Mouse (Mus musculus): Measurements from ENCODE around the gene Gm42669. TPM values are rescaled to one million over a fixed set of nuclear protein-coding genes. Genes with fewer than 3 reads are reported as not detected.

Gm42669 gene
- total and polyA plus RNA-seq, 3 experiments, result 0.04 to 0.21 TPM; not detected in 1

DNA sequence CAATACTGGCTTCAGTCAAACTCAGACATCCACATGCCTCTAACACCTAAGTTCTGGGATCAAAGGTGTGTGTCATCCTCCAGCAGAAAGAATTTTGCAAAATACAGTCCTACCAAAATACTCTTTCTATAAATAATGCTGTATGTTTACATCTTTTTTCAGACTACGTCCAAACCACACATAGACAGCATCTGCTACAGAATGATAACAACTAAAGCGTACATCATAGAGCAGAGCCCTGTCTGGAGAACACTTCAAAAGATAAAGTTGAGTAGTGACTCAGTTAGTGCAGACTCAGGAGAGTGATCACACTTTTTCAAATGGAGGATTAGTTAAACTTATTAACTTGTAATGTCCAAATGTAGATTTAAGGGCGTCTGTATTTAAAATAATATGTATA is 40.5 kb downstream of the Gm42669 start:
- TF ChIP-seq NELFE (IDR thresholded peaks at IDR 0.05; ENCODE audit: low read depth, low read length), result no peak
- TF ChIP-seq TAL1 (IDR thresholded peaks at IDR 0.05; ENCODE audit: low read length), result peak; percentile 78
- no peak for TF ChIP-seq CHD2 (IDR thresholded peaks at IDR 0.05; ENCODE audit: low read length)
- no peak for TF ChIP-seq POLR2AphosphoS5 (IDR thresholded peaks at IDR 0.05; ENCODE audit: borderline replicate concordance, low read depth, low read length)
- TF ChIP-seq EP300 (IDR thresholded peaks at IDR 0.05; ENCODE audit: low read depth in 1 of 2, low read length in 2 of 2), result peak; percentile 65 to 74; a peak in 3 of 4 replicates
- no peak for TF ChIP-seq POLR2A (IDR thresholded peaks at IDR 0.05; ENCODE audit: control insufficient read depth in 1 of 2, insufficient read depth in 1 of 2, low read depth in 1 of 2, low read length in 2 of 2, poor library complexity in 1 of 2)
- TF ChIP-seq USF2 (IDR thresholded peaks at IDR 0.05; ENCODE audit: borderline replicate concordance in 1 of 2, insufficient read depth in 1 of 2, low read depth in 1 of 2, low read length in 2 of 2), result no peak
- TF ChIP-seq ZKSCAN1 (IDR thresholded peaks at IDR 0.05; ENCODE audit: low read depth, low read length), result no peak
- no peak for TF ChIP-seq MXI1 (IDR thresholded peaks at IDR 0.05; ENCODE audit: low read depth, low read length)
- TF ChIP-seq SIN3A (IDR thresholded peaks at IDR 0.05; ENCODE audit: low read length), result no peak; the same call in 1 of the 2 replicates
- no peak for TF ChIP-seq ZC3H11A (IDR thresholded peaks at IDR 0.05; ENCODE audit: low read depth, low read length)
- TF ChIP-seq TCF12 (IDR thresholded peaks at IDR 0.05; ENCODE audit: low read depth, low read length), result peak; percentile 87
- peak; percentile 75; the same call in 1 of the 2 replicates for TF ChIP-seq MEF2A (IDR thresholded peaks at IDR 0.05; ENCODE audit: extremely low read depth, insufficient replicate concordance, low read depth, low read length, poor library complexity, severe bottlenecking)
- peak; percentile 70 for TF ChIP-seq GATA1 (IDR thresholded peaks at IDR 0.05; ENCODE audit: low read depth, low read length)
- TF ChIP-seq ETS1 (IDR thresholded peaks at IDR 0.05; ENCODE audit: low read depth, low read length), result peak; percentile 77
- TF ChIP-seq MAZ (IDR thresholded peaks at IDR 0.05; ENCODE audit: low read depth, low read length), result no peak
- TF ChIP-seq MYC (IDR thresholded peaks at IDR 0.05; ENCODE audit: low read depth, low read length), result no peak
- no peak overlapping the region for H3K9ac ChIP-seq (ENCODE audit: control insufficient read depth, low read depth, low read length, poor library complexity, severe bottlenecking)
- DNase-seq (ENCODE audit: low read depth, low spot score), result peak; percentile 54
- H3K27ac ChIP-seq (ENCODE audit: control insufficient read depth, low read depth, low read length), result no peak overlapping the region
- H3K4me3 ChIP-seq (ENCODE audit: control insufficient read depth in 1 of 2, insufficient read depth in 1 of 2, low read depth in 2 of 2, low read length in 2 of 2), result no peak overlapping the region
- peaks cover 0 to 8% of the 10 kb centered on the region in 2 experiments; a peak in 3 of 4 replicates for H3K36me3 ChIP-seq (ENCODE audit: control insufficient read depth in 1 of 2, insufficient read depth in 2 of 2, low read length in 2 of 2)
- H3K27me3 ChIP-seq (ENCODE audit: control insufficient read depth in 1 of 2, insufficient read depth in 2 of 2, low read length in 2 of 2), result no peaks in the 10 kb centered on the region
- H3K9me3 ChIP-seq (replicated peaks; ENCODE audit: insufficient read depth, low read length), result no peaks in the 10 kb centered on the region
- no peaks in the 10 kb centered on the region for H3K79me2 ChIP-seq (ENCODE audit: control insufficient read depth, insufficient read depth, low read length, poor library complexity)
- peaks cover 6 to 9% of the 10 kb centered on the region in 2 experiments; a peak in 2 of 4 replicates for H3K4me1 ChIP-seq (ENCODE audit: control insufficient read depth in 1 of 2, insufficient read depth in 2 of 2, low read length in 2 of 2)

DNA sequence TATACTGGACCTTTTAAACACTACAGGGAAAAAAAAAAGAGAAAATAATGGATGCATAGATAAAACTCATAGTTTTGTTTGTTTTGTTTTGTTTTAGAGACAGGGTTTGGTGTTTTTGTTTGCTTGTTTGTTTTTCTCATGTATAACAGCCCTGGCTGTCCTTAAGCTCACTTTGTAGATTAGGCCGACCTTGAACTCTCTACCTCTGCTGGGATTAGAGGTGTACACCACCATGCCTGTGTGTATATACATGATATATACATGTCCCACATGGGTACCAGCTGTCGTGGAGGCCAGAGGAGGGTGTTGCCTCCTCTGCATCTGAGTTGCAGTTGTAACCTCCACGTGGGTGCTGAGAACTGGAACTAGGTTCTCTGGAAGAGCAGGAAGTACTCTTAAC is 41.0 kb downstream of the Gm42669 start:
- no peaks in the 10 kb centered on the region for H3K79me2 ChIP-seq (ENCODE audit: control insufficient read depth, insufficient read depth, low read length, poor library complexity)
- TF ChIP-seq SIN3A (IDR thresholded peaks at IDR 0.05; ENCODE audit: low read length) (peak; percentile 3; the same call in 1 of the 2 replicates), USF2 (IDR thresholded peaks at IDR 0.05; ENCODE audit: borderline replicate concordance in 1 of 2, insufficient read depth in 1 of 2, low read depth in 1 of 2, low read length in 2 of 2) (no peak)
- no peaks in the 10 kb centered on the region for H3K9me3 ChIP-seq (replicated peaks; ENCODE audit: insufficient read depth, low read length)
- no peak overlapping the region for H3K27ac ChIP-seq (ENCODE audit: control insufficient read depth, low read depth, low read length)
- peaks cover 6 to 9% of the 10 kb centered on the region in 2 experiments; a peak in 2 of 4 replicates for H3K4me1 ChIP-seq (ENCODE audit: control insufficient read depth in 1 of 2, insufficient read depth in 2 of 2, low read length in 2 of 2)
- peak; percentile 18 for DNase-seq (ENCODE audit: low read depth, low spot score)
- H3K36me3 ChIP-seq (ENCODE audit: control insufficient read depth in 1 of 2, insufficient read depth in 2 of 2, low read length in 2 of 2), result peaks cover 0 to 8% of the 10 kb centered on the region in 2 experiments; a peak in 3 of 4 replicates
- no peaks in the 10 kb centered on the region for H3K27me3 ChIP-seq (ENCODE audit: control insufficient read depth in 1 of 2, insufficient read depth in 2 of 2, low read length in 2 of 2)
- no peak overlapping the region for H3K9ac ChIP-seq (ENCODE audit: control insufficient read depth, low read depth, low read length, poor library complexity, severe bottlenecking)
- no peak overlapping the region for H3K4me3 ChIP-seq (ENCODE audit: control insufficient read depth in 1 of 2, insufficient read depth in 1 of 2, low read depth in 2 of 2, low read length in 2 of 2)
